Comparison of ENCODE assay signal across 8 mouse cellular contexts in the genomic region with DNA sequence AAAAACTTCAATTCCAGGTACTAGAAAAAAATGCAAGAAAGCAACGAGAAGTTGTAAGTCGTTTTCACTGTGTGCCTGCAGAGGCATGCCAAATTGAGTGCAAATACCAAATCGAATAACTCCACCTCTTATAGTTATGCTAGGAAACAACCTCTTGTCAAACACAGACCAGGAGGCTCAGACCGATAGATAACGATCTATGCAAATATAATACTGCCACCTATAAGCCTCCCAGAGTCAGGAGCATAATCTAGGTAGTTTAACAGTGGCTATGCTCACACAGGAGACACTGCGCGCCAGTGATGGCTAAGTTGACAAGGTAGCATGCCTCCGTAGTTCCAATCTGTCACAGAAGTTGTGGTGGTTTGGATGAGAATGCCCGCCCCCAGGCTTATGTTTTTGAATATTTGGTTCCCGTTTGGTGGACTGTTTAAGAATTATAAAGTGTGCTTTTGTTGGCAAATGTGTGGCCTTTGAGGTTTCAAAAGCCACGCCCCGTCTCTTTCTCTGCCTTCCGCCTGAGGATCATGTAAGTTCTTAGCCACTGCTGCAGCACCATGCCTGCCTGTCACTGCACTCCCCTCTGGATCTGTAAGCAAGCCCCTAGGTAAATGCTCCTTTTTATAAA. TPM values are rescaled to one million over a fixed set of nuclear protein-coding genes. Genes with fewer than 3 reads are reported as not detected.
DNase-seq lines count a peak whose midpoint lies in the region; ATAC-seq lines count a peak whose summit lies in the region.

No protein-coding gene starts in this region.

- ATAC-seq in neural tube, embryonic 11.5 days (ENCODE audit: insufficient read depth, low FRiP score, low TSS enrichment) = no peak
- ATAC-seq in hematopoietic stem cell, adult 5-6 weeks (replicated peaks in 1 of 2; ENCODE audit: insufficient read depth in 1 of 2, low FRiP score in 2 of 2, low TSS enrichment in 1 of 2, low read depth in 1 of 2, poor library complexity in 2 of 2, severe bottlenecking in 2 of 2) = peak; percentile 65 to 66
- peak; percentile 47 for ATAC-seq in megakaryocyte progenitor cell, adult 5-6 weeks (replicated peaks; ENCODE audit: poor library complexity)

- H3K4me2 ChIP-seq in neural tube, embryonic 11.5 days (ENCODE audit: low read depth) = peak overlapping the region; percentile 72

- H3K27me3 ChIP-seq in neural tube, embryonic 11.5 days (ENCODE audit: control insufficient read depth, insufficient read depth, low read length) = no peaks in the 10 kb centered on the region

- H3K27ac ChIP-seq in neural tube, embryonic 11.5 days (ENCODE audit: low read depth, low read length) = no peak overlapping the region

- no peaks in the 10 kb centered on the region for H3K36me3 ChIP-seq in neural tube, embryonic 11.5 days (ENCODE audit: control insufficient read depth, insufficient read depth, low read length)

- peaks cover 5% of the 10 kb centered on the region; the same call in 1 of the 2 replicates for H3K4me1 ChIP-seq in neural tube, embryonic 11.5 days (ENCODE audit: control insufficient read depth, insufficient read depth, low read length)

- no peak overlapping the region for H3K4me3 ChIP-seq in neural tube, embryonic 11.5 days (ENCODE audit: low read depth, low read length)

- no peak overlapping the region for H3K9ac ChIP-seq in neural tube, embryonic 11.5 days (ENCODE audit: low read length)

- no peaks in the 10 kb centered on the region for H3K9me3 ChIP-seq in neural tube, embryonic 11.5 days (ENCODE audit: control insufficient read depth, low read length)

- DNase-seq in neural tube, embryonic 11.5 days (ENCODE audit: low spot score) = no peak
- DNase-seq in neural tube, embryonic 10.5 days (ENCODE audit: extremely low spot score, low spot score) = no peak
- DNase-seq in thymus, postnatal 4 days = peak; percentile 57
- no peak for DNase-seq in Muller cell, postnatal 12 days (ENCODE audit: inconsistent ontology term)
- DNase-seq in adrenal gland, postnatal 10 days = no peak
- no peak for DNase-seq in kidney, adult 9 months

- WGBS in neural tube, embryonic 11.5 days = 54% methylated on average over 13 of the region's 13 CpGs

RNA-seq across cellular contexts. Expression of a gene that starts 0.7 kb away (rescaled TPM):
- 5.6 and 7.8 TPM in 2 replicates for polyA plus RNA-seq in neural tube, embryonic 11.5 days (2014; fragmentation: Nextera tagmentation; extraction: Ambion mirVana)
- total RNA-seq in hematopoietic stem cell, adult 5-6 weeks (2017) = 17.6 and 36.4 TPM in 2 replicates
- total RNA-seq in megakaryocyte progenitor cell, adult 5-6 weeks (2015) = 11.0 and 12.1 TPM in 2 replicates
- 11.3 and 16.5 TPM in 2 replicates for total RNA-seq in megakaryocyte progenitor cell, adult 5-6 weeks (2017)
- 10 to 100 TPM; 13.8 to 14.2 TPM for total RNA-seq in adrenal gland, postnatal 10 days (2021)

RNA-seq across cellular contexts. Expression of a gene that starts 18.5 kb away (rescaled TPM):
- not detected in 2 replicates for polyA plus RNA-seq in neural tube, embryonic 11.5 days (2014; fragmentation: Nextera tagmentation; extraction: Ambion mirVana)
- total RNA-seq in hematopoietic stem cell, adult 5-6 weeks (2017) = not detected in 2 replicates
- not detected in 2 replicates for total RNA-seq in megakaryocyte progenitor cell, adult 5-6 weeks (2015)
- not detected in 2 replicates for total RNA-seq in megakaryocyte progenitor cell, adult 5-6 weeks (2017)
- total RNA-seq in adrenal gland, postnatal 10 days (2021) = 1 to 10 TPM; 1.3 to 1.4 TPM

RNA-seq across cellular contexts. Expression of a gene that starts 28.1 kb away (rescaled TPM):
- polyA plus RNA-seq in neural tube, embryonic 11.5 days (2014; fragmentation: Nextera tagmentation; extraction: Ambion mirVana) = 73.6 and 77.0 TPM in 2 replicates
- 35.6 and 41.4 TPM in 2 replicates for total RNA-seq in hematopoietic stem cell, adult 5-6 weeks (2017)
- 40.6 and 41.3 TPM in 2 replicates for total RNA-seq in megakaryocyte progenitor cell, adult 5-6 weeks (2015)
- total RNA-seq in megakaryocyte progenitor cell, adult 5-6 weeks (2017) = 26.1 and 28.7 TPM in 2 replicates
- total RNA-seq in adrenal gland, postnatal 10 days (2021) = 10 to 100 TPM; 79.1 to 80.4 TPM
